Comparison of ENCODE assay signal across 9 mouse cellular contexts in genomic region chr10:120587179-120587578, GRCm38 (mm10).
DNase-seq lines count a peak whose midpoint lies in the region; ATAC-seq lines count a peak whose summit lies in the region.
"Had no signal": no experiment of that assay in that cellular context is flagged by ENCODE, and none has a peak within 500 bp of the region (broad histone marks: within the 10 kb centered on the region; RNA-seq: fewer than 3 reads in every experiment).

No protein-coding gene starts in this region.

- DNase-seq in liver (peak; percentile 42), ZHBTc4 (ENCODE audit: low read depth, low spot score) (peak; percentile 69)
- DNase-seq in cerebellum, adult 11-12 months = peak; percentile 4
- DNase-seq in kidney, adult 9 months = peak; percentile 47
- DNase-seq in right cerebral cortex, postnatal 4 days = no peak

- H3K4me1 ChIP-seq in liver, embryonic 12.5 days = no peaks in the 10 kb centered on the region; the same call in 1 of the 2 replicates
- H3K4me1 ChIP-seq: liver, embryonic 15.5 days had no signal

- no peak overlapping the region for H3K9ac ChIP-seq in liver, embryonic 12.5 days
- H3K9ac ChIP-seq: liver, embryonic 15.5 days; stomach, embryonic 15.5 days had no signal

- H3K27ac ChIP-seq in liver, embryonic 12.5 days = no peak overlapping the region
- H3K27ac ChIP-seq: liver, embryonic 15.5 days; stomach, embryonic 15.5 days had no signal

- 62% methylated on average over 3 of the region's 3 CpGs for WGBS in liver, embryonic 12.5 days (ENCODE audit: insufficient replicate concordance)

- no peak overlapping the region for H3K4me2 ChIP-seq in liver, embryonic 12.5 days
- H3K4me2 ChIP-seq: liver, embryonic 15.5 days; stomach, embryonic 15.5 days had no signal

- ATAC-seq in liver, embryonic 12.5 days = no peak
- peak; percentile 98 for ATAC-seq in megakaryocyte progenitor cell, adult 5-6 weeks (replicated peaks; ENCODE audit: poor library complexity)

- no peak overlapping the region for H3K4me3 ChIP-seq in liver, embryonic 12.5 days
- H3K4me3 ChIP-seq: liver, embryonic 15.5 days; stomach, embryonic 15.5 days had no signal

- no peaks in the 10 kb centered on the region for H3K36me3 ChIP-seq in liver, embryonic 12.5 days
- H3K36me3 ChIP-seq: liver, embryonic 15.5 days; stomach, embryonic 15.5 days had no signal

- H3K9me3 ChIP-seq in liver, embryonic 12.5 days (replicated peaks) = no peaks in the 10 kb centered on the region
- H3K9me3 ChIP-seq: liver, embryonic 15.5 days; stomach, embryonic 15.5 days had no signal

- no peaks in the 10 kb centered on the region for H3K27me3 ChIP-seq in liver, embryonic 12.5 days (replicated peaks)
- H3K27me3 ChIP-seq: liver, embryonic 15.5 days; stomach, embryonic 15.5 days had no signal
